Mouse (Mus musculus) Patski (cell line): ENCODE data around the gene Ttll5. TPM values are rescaled to one million over a fixed set of nuclear protein-coding genes. Genes with fewer than 3 reads are reported as not detected.

Experiments used
- ATAC-seq: fragments of 100-300 bp; one replicate; pipeline ENCODE4 v1.8.0; 2021
- CTCF ChIA-PET: fragments of 350-600 bp; sonication (Branson Sonifier 250); formaldehyde crosslinking; loops from one replicate; lab custom pipeline; 2022; ENCODE audit warnings: inconsistent platforms; lab: Charles Lee
- POLR2A ChIA-PET: fragments of 350-600 bp; sonication (Branson Sonifier 250); formaldehyde crosslinking; loops from one replicate; lab custom pipeline; 2022; ENCODE audit warnings: antibody characterized with exemption, inconsistent platforms; lab: Charles Lee
- DNase-seq: peaks from one replicate; pipeline ENCODE4 v3.0.0-alpha.2; 2011; ENCODE audit warnings: low read depth, low spot score
- H3K27me3 ChIP-seq: fragments of 371-371 bp; one replicate; pipeline ENCODE4 v1.5.1; 2021
- CTCF ChIP-seq: fragments of 100-300 bp; IDR thresholded peaks from one replicate; pipeline ENCODE4 v1.5.1; 2021
- in situ Hi-C: fragments of 300-500 bp; cut with MboI; formaldehyde crosslinking; loops from 3 replicates; pipeline ENCODE4 v1.11.1; 2018; ENCODE audit warnings: low pct_unique_long_range_greater_than_20kb, mixed read lengths
- polyA plus RNA-seq: library from polyadenylated mRNA; unstranded; gene quantifications from one replicate; pipeline ENCODE4 v1.2.3, GENCODE M21; 2021

Gene Ttll5
- polyA plus RNA-seq, 1 experiment from 2014 or later: 14.5 TPM

DNA sequence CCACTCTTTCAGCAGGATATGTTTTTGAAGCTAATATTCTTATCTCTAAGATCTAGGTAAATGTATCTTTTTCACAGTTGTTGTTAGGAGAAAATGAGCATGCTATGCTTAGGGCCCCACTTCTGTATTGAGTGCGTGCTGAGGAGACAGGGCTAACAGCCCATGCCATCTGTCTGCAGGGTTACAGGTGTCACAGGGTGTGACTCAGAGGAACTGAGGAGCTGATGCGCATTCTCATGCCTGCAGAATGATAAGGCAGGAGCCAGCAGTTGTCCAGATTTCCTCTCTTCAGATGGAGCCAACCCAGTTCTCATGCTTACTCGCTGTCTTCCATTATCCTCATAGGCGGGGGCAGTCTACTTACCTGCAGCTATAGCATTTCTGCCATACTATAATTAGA lies 147.2 kb downstream of the Ttll5 start:
- ChIA-PET CTCF (interaction anchor here (1.1 kb wide), 1 partner anchor 14 kb away, joined by 5 read pairs; no protein-coding TSS in a partner anchor), POLR2A (no interaction called here)
- no peaks in the 10 kb centered on the region for H3K27me3 ChIP-seq
- ATAC-seq (no peak), DNase-seq (no peak)
- in situ Hi-C loops: no loop called here
- TF ChIP-seq CTCF: no peak

DNA sequence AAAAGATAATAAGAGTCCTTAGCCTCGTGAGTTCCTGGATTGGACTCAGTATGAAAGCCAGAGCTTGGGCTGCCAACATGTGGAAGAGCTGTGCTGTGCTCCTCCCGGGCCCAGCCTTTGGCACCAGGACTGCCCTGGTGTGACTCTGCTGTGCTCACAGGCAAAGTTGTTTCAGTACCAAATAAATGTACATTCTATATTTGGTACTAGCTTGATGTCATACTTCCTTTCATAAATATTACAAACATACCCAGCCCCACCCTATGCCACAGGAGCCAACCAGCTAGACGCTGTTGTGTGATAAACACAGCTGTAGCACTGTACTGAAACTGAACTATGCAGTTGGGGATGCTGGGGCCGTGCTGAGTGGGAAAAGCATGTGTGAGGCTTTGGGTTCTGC lies 149.1 kb downstream of the Ttll5 start:
- ChIA-PET CTCF (interaction anchor here (1.4 kb wide), 2 partner anchors 11 to 34 kb away, joined by 4 to 5 read pairs; no protein-coding TSS in a partner anchor), POLR2A (no interaction called here)
- no peak for ATAC-seq
- no peak for DNase-seq
- in situ Hi-C loops: no loop called here
- no peak for TF ChIP-seq CTCF
- no peaks in the 10 kb centered on the region for H3K27me3 ChIP-seq

DNA sequence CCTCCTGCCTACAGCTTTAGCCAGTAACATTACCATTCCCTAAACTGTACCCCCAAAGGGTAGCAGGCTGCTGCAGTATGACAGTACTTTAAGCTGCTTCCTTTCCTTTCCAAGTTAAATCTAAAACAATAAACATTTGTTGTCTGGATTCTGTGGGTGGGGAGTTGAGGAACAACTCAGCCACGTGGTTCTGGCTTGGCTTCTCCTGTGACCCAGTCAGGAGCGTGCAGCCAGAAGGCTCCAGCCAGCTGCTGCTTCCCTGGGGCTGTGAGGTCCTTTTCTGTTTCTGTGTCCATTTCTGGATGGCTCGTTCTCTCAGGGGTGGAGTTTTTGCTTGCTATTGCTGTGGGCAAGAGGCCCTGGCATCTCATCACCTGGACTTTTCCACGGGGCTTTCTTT lies 149.6 kb downstream of the Ttll5 start:
- ChIA-PET POLR2A (no interaction called here), CTCF (interaction anchor here (1.4 kb wide), 1 partner anchor 34 kb away, joined by 5 read pairs; no protein-coding TSS in a partner anchor)
- DNase-seq (no peak), ATAC-seq (no peak)
- H3K27me3 ChIP-seq: no peaks in the 10 kb centered on the region
- no peak for TF ChIP-seq CTCF
- in situ Hi-C loops: no loop called here

DNA sequence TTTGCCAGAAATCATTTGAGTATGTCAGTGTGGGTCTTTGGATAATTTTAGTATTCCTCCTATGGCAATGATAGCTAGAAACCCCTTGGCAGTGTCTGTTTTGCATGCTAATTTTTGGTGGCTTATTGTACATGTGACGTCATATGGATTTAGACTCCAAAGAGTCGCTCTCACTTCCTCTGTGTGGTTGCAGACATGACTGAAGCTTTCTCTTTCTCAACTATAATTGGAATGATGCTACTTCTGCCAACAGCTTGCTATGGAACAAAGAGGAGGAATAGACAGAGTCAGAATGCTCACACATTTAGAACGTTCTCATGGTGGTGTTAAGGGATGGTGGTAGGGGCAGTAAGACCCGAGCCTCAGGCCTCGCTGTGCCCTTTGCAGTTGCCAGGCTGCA lies 155.5 kb downstream of the Ttll5 start:
- CTCF ChIA-PET: interaction anchor here (0.7 kb wide), 1 partner anchor 12 kb away, joined by 3 read pairs; no protein-coding TSS in a partner anchor
- no peaks in the 10 kb centered on the region for H3K27me3 ChIP-seq
- ATAC-seq (no peak), DNase-seq (no peak)
- in situ Hi-C loops: no loop called here
- POLR2A ChIA-PET: no interaction called here
- no peak for TF ChIP-seq CTCF

DNA sequence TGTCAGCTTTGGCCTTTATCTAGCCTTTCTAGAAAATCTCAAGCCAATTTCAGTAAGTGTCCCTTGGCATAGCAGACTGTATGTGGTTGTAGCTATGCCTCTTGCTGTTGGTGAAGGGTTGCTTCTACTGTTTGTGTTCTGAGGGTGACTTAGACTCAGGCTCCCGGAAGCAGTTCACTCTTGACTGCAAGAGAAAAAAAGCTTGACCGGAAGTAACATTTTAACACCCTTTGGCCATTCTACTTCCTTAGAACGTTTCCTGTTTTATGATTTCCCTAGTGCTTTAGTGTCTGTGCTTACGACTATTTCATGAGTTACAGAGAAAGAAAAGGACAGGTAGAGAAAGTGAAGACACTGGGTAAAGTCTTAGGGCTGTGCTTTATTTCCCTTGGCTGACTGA lies 161.1 kb downstream of the Ttll5 start:
- TF ChIP-seq CTCF: no peak
- no peaks in the 10 kb centered on the region for H3K27me3 ChIP-seq
- in situ Hi-C loops: no loop called here
- ChIA-PET CTCF (interaction anchor here (1.0 to 1.4 kb wide), 5 partner anchors 9 to 91 kb away, joined by 3 to 5 read pairs (median 3); no protein-coding TSS in a partner anchor), POLR2A (interaction anchor here (0.5 to 1.8 kb wide), 2 partner anchors 16 to 19 kb away, joined by 3 to 4 read pairs; no protein-coding TSS in a partner anchor)
- no peak for DNase-seq
- no peak for ATAC-seq

DNA sequence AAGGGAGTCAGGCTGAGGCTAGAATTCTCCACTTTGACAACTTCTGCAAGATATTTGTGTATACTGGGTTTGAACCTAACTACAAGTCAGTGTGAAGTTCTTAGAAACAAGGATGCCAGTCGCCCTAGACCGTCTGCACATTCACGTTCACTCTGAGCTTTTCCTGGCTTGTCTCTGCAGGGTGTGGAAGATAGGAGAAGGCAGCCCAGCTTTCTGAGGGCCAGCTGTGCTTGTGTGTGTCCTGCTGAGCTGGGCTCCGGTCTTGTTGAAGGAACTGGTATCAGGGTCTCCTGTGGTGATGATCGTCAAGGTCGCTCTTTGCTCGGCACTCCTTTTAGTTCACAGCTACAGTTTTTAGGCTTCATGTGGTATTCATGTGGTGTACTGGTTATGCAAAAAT lies 161.6 kb downstream of the Ttll5 start:
- TF ChIP-seq CTCF: no peak
- ATAC-seq: no peak
- ChIA-PET POLR2A (interaction anchor here (0.5 to 1.8 kb wide), 2 partner anchors 16 to 17 kb away, joined by 3 to 4 read pairs; no protein-coding TSS in a partner anchor), CTCF (interaction anchor here (1.0 to 1.4 kb wide), 5 partner anchors 9 to 90 kb away, joined by 3 to 5 read pairs (median 3); no protein-coding TSS in a partner anchor)
- H3K27me3 ChIP-seq: no peaks in the 10 kb centered on the region
- in situ Hi-C loops: no loop called here
- no peak for DNase-seq

DNA sequence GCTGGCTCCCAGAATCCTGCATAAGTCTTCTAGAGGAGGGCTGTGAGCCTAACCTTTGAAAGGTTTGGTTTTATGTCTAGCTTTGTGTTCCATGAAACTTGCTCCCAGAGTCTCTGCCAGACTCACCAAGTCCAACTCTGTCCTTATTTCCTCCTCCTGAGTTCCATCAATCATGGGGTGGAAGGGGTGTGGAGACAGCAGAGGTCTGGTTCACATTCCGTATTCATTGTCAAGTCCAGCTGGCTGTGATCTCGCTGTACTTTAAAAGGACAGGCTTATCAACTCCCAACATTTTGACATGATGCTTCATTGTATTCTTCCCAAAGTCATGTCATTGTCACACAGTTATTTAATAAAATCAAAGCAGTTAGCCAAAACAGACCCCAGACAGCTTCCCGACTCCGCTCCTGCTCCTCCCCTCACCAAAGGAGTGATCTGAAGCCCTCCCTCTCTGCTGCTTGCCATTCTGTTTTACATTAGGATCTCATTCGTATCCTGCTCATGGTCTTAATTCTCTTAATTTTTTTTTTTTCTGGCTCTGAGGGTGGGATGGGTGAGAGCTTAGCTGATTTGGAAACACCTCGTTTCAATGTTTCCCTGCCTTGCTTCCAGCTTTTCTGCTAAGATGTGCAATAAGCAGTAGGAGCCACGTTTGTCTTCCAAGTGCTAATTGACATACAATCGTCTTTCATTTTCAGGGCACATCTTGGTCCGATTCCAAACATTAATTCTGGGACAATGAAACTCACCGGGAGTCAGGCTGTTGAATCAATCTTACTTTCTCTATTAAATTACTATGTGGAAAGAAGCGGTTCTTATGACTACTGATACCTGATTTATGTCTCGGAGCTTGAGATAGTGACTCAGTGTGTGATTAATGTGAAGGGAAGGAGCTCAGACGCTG lies 162.3 kb downstream of the Ttll5 start:
- ChIA-PET POLR2A (interaction anchor here (0.5 kb wide), 1 partner anchor 18 kb away, joined by 3 read pairs; no protein-coding TSS in a partner anchor), CTCF (interaction anchor here (1.0 to 1.4 kb wide), 3 partner anchors 10 to 90 kb away, joined by 3 to 5 read pairs (median 4); no protein-coding TSS in a partner anchor)
- no peak for TF ChIP-seq CTCF
- in situ Hi-C loops: no loop called here
- DNase-seq (no peak), ATAC-seq (no peak)
- H3K27me3 ChIP-seq: no peaks in the 10 kb centered on the region

DNA sequence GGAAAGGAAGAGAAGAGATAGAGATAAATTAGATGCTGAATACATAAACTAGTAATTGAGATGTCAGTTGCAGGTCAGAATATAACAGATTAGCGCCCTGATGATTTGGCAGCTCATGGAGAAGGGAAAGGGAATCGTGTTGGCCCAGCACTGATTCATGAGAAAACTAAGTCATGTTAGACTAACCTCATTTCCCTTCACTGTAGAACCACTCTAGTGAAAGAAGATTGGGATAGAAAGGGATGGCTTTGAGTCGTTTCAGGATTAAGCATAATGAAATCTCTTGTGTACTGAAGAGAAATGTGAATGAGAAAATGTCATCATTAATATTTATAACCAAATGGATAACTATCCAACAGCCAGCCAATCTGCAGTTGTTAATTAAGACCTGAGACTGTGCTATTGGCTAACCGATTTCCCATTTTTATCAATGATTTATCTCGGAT lies 163.0 kb downstream of the Ttll5 start:
- DNase-seq (no peak), ATAC-seq (no peak)
- no peaks in the 10 kb centered on the region for H3K27me3 ChIP-seq
- in situ Hi-C loops: no loop called here
- POLR2A ChIA-PET: no interaction called here
- CTCF ChIA-PET: no interaction called here
- no peak for TF ChIP-seq CTCF

DNA sequence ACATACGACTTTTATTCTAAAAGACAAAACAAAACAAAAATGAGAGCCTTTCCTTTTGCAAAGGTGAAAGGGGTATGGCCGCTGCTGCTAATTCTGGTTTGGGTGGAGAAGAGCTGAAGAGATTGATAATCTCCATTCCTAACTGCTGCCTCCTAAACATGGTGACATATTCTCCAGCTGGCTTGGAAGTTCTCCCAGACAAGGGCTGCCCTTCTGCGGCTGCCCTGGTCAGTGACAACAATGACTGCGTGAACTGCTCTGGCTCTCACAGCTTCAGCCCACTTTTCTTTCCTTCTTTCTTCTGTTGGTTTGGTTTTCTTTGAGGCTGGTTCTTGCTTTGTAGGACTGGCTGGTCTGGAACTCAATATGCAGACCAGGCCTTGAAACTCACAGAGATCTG lies 163.7 kb downstream of the Ttll5 start:
- ATAC-seq (no peak), DNase-seq (no peak)
- ChIA-PET CTCF (interaction anchor here (1.3 kb wide), 1 partner anchor 19 kb away, joined by 3 read pairs; no protein-coding TSS in a partner anchor), POLR2A (interaction anchor here (0.6 kb wide), 1 partner anchor 172 kb away, joined by 3 read pairs; no protein-coding TSS in a partner anchor)
- TF ChIP-seq CTCF: no peak
- in situ Hi-C loops: no loop called here
- no peaks in the 10 kb centered on the region for H3K27me3 ChIP-seq

DNA sequence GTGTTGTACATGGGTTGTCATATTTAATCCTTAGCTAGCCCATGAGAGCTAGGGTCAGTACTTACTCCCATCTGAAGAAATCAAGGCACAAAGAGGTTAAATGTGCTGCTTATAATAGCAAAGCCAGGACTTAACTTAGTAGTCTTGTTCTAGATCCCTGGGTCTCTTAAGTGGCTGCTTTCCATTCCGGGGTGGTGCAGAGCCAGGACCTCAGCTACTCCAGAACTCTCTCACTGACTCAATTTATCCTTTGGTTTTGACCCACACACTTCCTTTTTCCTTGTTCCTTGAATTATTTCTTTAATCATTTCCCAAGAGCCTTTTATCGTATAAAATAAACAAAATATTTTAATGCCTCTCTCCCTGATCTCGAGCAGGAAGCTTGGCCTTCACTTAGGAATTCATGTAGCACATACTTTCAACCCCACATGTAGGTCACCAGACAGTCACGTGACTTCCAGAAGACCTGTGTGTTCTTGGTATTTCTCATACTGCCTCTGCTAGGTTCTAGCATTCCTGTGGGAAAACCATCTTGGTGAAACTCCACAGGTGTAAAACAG lies 164.4 kb downstream of the Ttll5 start:
- no peaks in the 10 kb centered on the region for H3K27me3 ChIP-seq
- in situ Hi-C loops: no loop called here
- ATAC-seq (no peak), DNase-seq (no peak)
- POLR2A ChIA-PET: no interaction called here
- no peak for TF ChIP-seq CTCF
- CTCF ChIA-PET: interaction anchor here (1.2 to 2.1 kb wide), 3 partner anchors 20 to 35 kb away, joined by 3 to 6 read pairs (median 3); no protein-coding TSS in a partner anchor
